Mouse (Mus musculus): ENCODE measurements around the gene Zar1l. TPM values are rescaled to one million over a fixed set of nuclear protein-coding genes. Genes with fewer than 3 reads are reported as not detected.
A peak's percentile ranks its signal among the peaks of the same experiment; 100 is the strongest.

The Zar1l gene
- polyA plus RNA-seq, 1 experiment = not detected

DNA sequence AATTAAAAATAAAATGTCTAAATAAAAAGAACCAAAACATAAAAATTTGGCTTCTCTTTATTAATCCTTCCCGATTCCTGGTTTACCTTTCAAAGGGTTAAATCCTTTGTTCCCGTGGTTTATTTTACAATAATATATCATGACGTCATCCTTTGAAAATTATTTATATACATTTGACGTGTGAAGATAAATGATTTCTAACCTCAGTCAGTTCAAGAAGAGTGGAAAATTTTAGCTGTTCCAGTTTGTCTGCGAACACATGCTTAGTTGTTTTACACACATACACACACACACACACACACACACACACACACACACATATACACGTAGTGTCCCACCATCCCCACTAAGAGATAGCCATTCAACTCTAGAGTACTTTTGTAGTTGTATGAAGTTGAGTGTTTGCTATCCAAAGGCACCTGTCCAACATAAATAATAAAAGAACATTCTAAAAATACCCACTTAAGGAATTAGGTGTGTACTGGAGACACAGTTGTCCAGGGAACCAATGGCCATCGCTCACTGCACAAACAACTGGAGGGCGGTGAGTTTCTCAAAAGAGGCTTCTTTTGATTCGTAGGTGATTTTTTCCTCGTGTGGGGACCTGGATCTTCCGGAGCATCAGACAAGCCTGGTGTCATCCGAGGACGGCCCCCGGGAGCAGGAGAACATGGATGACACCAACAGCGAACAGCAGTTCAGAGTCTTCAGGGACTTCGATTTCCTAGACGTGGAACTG, 60.6 kb downstream of the Zar1l start:
- peak overlapping the region; percentile 50 for H3K4me3 ChIP-seq (ENCODE audit: insufficient read depth, low read depth, low read length)
- peak overlapping the region; percentile 86 for H3K27ac ChIP-seq (replicated peaks; ENCODE audit: low read depth, low read length)
- peaks cover 5% of the 10 kb centered on the region for H3K4me1 ChIP-seq (ENCODE audit: control insufficient read depth, insufficient read depth, insufficient read length, low read length)

Other genes with a start within 250 kb of the Zar1l start
- 1.4 and 3.6 TPM in 2 replicates for gene Brca2, start 4.5 kb upstream of the Zar1l start, polyA plus RNA-seq (2012; ENCODE audit: insufficient read depth, insufficient read length, missing spikeins)
- gene N4bp2l1, start 79.0 kb upstream of the Zar1l start, polyA plus RNA-seq (2012; ENCODE audit: insufficient read depth, insufficient read length, missing spikeins) = 23.6 and 27.6 TPM in 2 replicates
- gene N4bp2l2, start 148.0 kb upstream of the Zar1l start, polyA plus RNA-seq (2012; ENCODE audit: insufficient read depth, insufficient read length, missing spikeins) = 47.5 and 52.3 TPM in 2 replicates
- gene Pds5b, start 155.6 kb upstream of the Zar1l start, polyA plus RNA-seq (2012; ENCODE audit: insufficient read depth, insufficient read length, missing spikeins) = 11.3 and 12.4 TPM in 2 replicates